8 mouse cellular contexts compared by ENCODE assay signal in the genomic region with DNA sequence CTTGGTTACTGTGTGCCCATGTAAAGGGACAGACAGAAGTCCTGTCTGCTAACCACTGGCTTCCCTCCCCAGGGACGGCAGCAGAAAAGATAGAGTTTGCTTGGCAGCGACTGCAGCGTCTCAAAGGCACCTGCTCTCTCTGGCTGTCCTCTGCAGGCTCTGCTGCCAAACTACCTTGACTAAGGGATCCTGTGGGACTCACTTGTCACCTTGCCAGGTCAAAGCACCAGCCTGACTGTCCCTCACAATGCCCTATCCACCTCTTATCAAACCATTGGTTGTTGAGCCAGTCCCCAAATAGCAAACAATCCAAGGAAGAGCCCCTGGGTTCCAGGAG. TPM values are rescaled to one million over a fixed set of nuclear protein-coding genes. Genes with fewer than 3 reads are reported as not detected.
DNase-seq lines count a peak whose midpoint lies in the region; ATAC-seq and TF ChIP-seq lines count a peak whose summit lies in the region.

No protein-coding gene starts in this region.

- no peak for TF ChIP-seq EP300 in ES-Bruce4 (IDR thresholded peaks at IDR 0.05; ENCODE audit: insufficient read depth, low read depth, low read length)

- H3K4me1 ChIP-seq in ES-Bruce4 (ENCODE audit: control insufficient read depth, insufficient read depth, low read length) = no peaks in the 10 kb centered on the region
- peaks cover 18% of the 10 kb centered on the region for H3K4me1 ChIP-seq in liver, embryonic 13.5 days (replicated peaks)

- H3K9me3 ChIP-seq in ES-Bruce4 (replicated peaks; ENCODE audit: control insufficient read depth, insufficient read depth, low read length, poor library complexity, severe bottlenecking) = no peaks in the 10 kb centered on the region
- H3K9me3 ChIP-seq in liver, embryonic 13.5 days (replicated peaks) = no peaks in the 10 kb centered on the region

- 34% methylated on average over 3 of the region's 3 CpGs for WGBS in liver, embryonic 13.5 days (ENCODE audit: insufficient replicate concordance)

- TF ChIP-seq CTCF in ES-Bruce4 (IDR thresholded peaks at IDR 0.05; ENCODE audit: low read depth, low read length) = no peak

- no peak for ATAC-seq in cerebellum, adult (ENCODE audit: insufficient number of reproducible peaks, low FRiP score, low TSS enrichment)
- ATAC-seq in erythroid progenitor cell, adult 5-6 weeks (replicated peaks; ENCODE audit: low FRiP score, poor library complexity, severe bottlenecking) = peak; percentile 25; the same call in 1 of the 2 replicates
- ATAC-seq in liver, embryonic 13.5 days (ENCODE audit: low read depth) = no peak

- no peak for TF ChIP-seq POLR2A in ES-Bruce4 (IDR thresholded peaks at IDR 0.05; ENCODE audit: insufficient read depth, low read length)

- H3K27me3 ChIP-seq in ES-Bruce4 (ENCODE audit: control insufficient read depth, insufficient read depth, low read length, poor library complexity, severe bottlenecking) = no peaks in the 10 kb centered on the region
- H3K27me3 ChIP-seq in liver, embryonic 13.5 days = no peaks in the 10 kb centered on the region

- H3K4me2 ChIP-seq in liver, embryonic 13.5 days = peak overlapping the region; percentile 49

- H3K4me3 ChIP-seq in ES-Bruce4 (ENCODE audit: low read depth, low read length) = peak overlapping the region; percentile 47; the same call in 1 of the 2 replicates
- no peak overlapping the region; the same call in 1 of the 2 replicates for H3K4me3 ChIP-seq in liver, embryonic 13.5 days (replicated peaks)

- intact Hi-C loops in heart, postnatal 10 days (cut with DNase I) = no loop called here

- H3K36me3 ChIP-seq in ES-Bruce4 (ENCODE audit: control insufficient read depth, insufficient read depth, low read length, poor library complexity, severe bottlenecking) = no peaks in the 10 kb centered on the region
- no peaks in the 10 kb centered on the region for H3K36me3 ChIP-seq in liver, embryonic 13.5 days

- DNase-seq in cerebellum, adult 11 months = peak; percentile 34
- DNase-seq in heart, postnatal 10 days = peak; percentile 72 to 76
- no peak for DNase-seq in liver, embryonic 13.5 days
- DNase-seq in natural killer cell, adult 2 months (ENCODE audit: low spot score in 2 of 2) = no peak
- DNase-seq in ovary, adult 18-20 months (ENCODE audit: low spot score) = no peak

- H3K27ac ChIP-seq in ES-Bruce4 (ENCODE audit: insufficient read depth, low read length) = peak overlapping the region; percentile 89
- peak overlapping the region; percentile 77 for H3K27ac ChIP-seq in liver, embryonic 13.5 days

- peak overlapping the region; percentile 15 for H3K9ac ChIP-seq in ES-Bruce4 (ENCODE audit: low read depth, poor library complexity, severe bottlenecking)
- peak overlapping the region; percentile 41 for H3K9ac ChIP-seq in liver, embryonic 13.5 days

RNA-seq across cellular contexts. Expression of gene Pcbp1, which starts 38.0 kb away (rescaled TPM):
- 328 and 331 TPM in 2 replicates for polyA plus RNA-seq in ES-Bruce4 (2011; ENCODE audit: insufficient read depth, insufficient read length, low read depth, missing spikeins)
- total RNA-seq in erythroid progenitor cell, adult 5-6 weeks (2015; ENCODE audit: low replicate concordance) = 145 and 147 TPM in 2 replicates
- 58.4 and 67.4 TPM in 2 replicates for total RNA-seq in erythroid progenitor cell, adult 5-6 weeks (2017; ENCODE audit: low replicate concordance)
- 100 to 1,000 TPM; 205 to 210 TPM for total RNA-seq in heart, postnatal 10 days (2021)
- polyA plus RNA-seq in liver, embryonic 13.5 days (2015; fragmentation: Nextera tagmentation; extraction: Ambion mirVana) = 327 and 339 TPM in 2 replicates

RNA-seq across cellular contexts. Expression of gene C87436, which starts 49.9 kb away (rescaled TPM):
- polyA plus RNA-seq in ES-Bruce4 (2011; ENCODE audit: insufficient read depth, insufficient read length, low read depth, missing spikeins) = 12.6 and 13.6 TPM in 2 replicates
- 20.5 and 22.6 TPM in 2 replicates for total RNA-seq in erythroid progenitor cell, adult 5-6 weeks (2015; ENCODE audit: low replicate concordance)
- 7.1 and 8.0 TPM in 2 replicates for total RNA-seq in erythroid progenitor cell, adult 5-6 weeks (2017; ENCODE audit: low replicate concordance)
- 10 to 100 TPM; 10.5 to 11.4 TPM for total RNA-seq in heart, postnatal 10 days (2021)
- 12.4 and 14.5 TPM in 2 replicates for polyA plus RNA-seq in liver, embryonic 13.5 days (2015; fragmentation: Nextera tagmentation; extraction: Ambion mirVana)

Comparison
In these comparisons a context has a peak if more than half of its experiments do, and no peak if none do; other contexts are left out.
1. DNase-seq: peak in cerebellum, adult 11 months (single experiment) and heart, postnatal 10 days (2 of 2); none in liver, embryonic 13.5 days (single experiment), natural killer cell, adult 2 months (0 of 2) and ovary, adult 18-20 months (single experiment).